Mouse (Mus musculus) myocyte (in vitro differentiated cells): ENCODE measurements at regions not wholly inside any gene's neighbourhood (a gene's known extent, or its start where the extent isn't known, plus 50 kb on each side); places are given as distances from the start of the nearest gene placed in this dataset.

Source experiments
- H3K27me3 ChIP-seq: one replicate; pipeline ENCODE4 v1.6.1; 2011; ENCODE audit not compliant: control insufficient read depth, insufficient read depth, insufficient read length
- H3K36me3 ChIP-seq: one replicate; pipeline ENCODE4 v1.6.1; 2011; ENCODE audit not compliant: control insufficient read depth, insufficient read depth
- H3K4me2 ChIP-seq: one replicate; pipeline ENCODE4 v1.6.1; 2011; ENCODE audit warnings: low read depth, control low read depth
- H3K4me3 ChIP-seq: one replicate; pipeline ENCODE4 v1.5.1; 2011; ENCODE audit warnings: mild to moderate bottlenecking, control low read depth, moderate library complexity
- H3K79me2 ChIP-seq: one replicate; pipeline ENCODE4 v1.6.1; 2011; ENCODE audit not compliant: control insufficient read depth, insufficient read depth
- H3ac ChIP-seq: one replicate; pipeline ENCODE4 v1.6.1; 2011; ENCODE audit not compliant: control insufficient read depth, insufficient read length
- CEBPB ChIP-seq: IDR thresholded peaks from 2 replicates; pipeline ENCODE4 v1.6.1; 2011; ENCODE audit warnings: mild to moderate bottlenecking, moderate library complexity; ENCODE audit not compliant: poor library complexity, insufficient read depth, severe bottlenecking
- E2F4 ChIP-seq: IDR thresholded peaks from one replicate; pipeline ENCODE4 v1.6.1; 2011; ENCODE audit warnings: mild to moderate bottlenecking, control low read depth, moderate library complexity; ENCODE audit not compliant: insufficient read depth
- MAX ChIP-seq: IDR thresholded peaks from one replicate; pipeline ENCODE4 v1.6.1; 2011; ENCODE audit warnings: low read depth, mild to moderate bottlenecking, control low read depth
- MYOD1 ChIP-seq, 3 experiments: IDR thresholded peaks; one replicate each; pipeline ENCODE4 v1.6.1; 2011; ENCODE audit warnings: control low read depth in 2 of 3, low read depth in 2 of 3, mild to moderate bottlenecking in 2 of 3, moderate library complexity in 1 of 3; ENCODE audit not compliant: insufficient read length in 2 of 3, control insufficient read depth in 1 of 3
- MYOG ChIP-seq, 3 experiments: IDR thresholded peaks; one replicate each; pipeline ENCODE4 v1.6.1; 2011; ENCODE audit warnings: control low read depth in 2 of 3, low read depth in 2 of 3, mild to moderate bottlenecking in 2 of 3; ENCODE audit not compliant: insufficient read length in 2 of 3, control insufficient read depth in 1 of 3, insufficient read depth in 1 of 3
- POLR2A ChIP-seq: IDR thresholded peaks from one replicate; pipeline ENCODE4 v1.6.1; 2011; ENCODE audit warnings: low read depth, mild to moderate bottlenecking, control low read depth, moderate library complexity; ENCODE audit not compliant: insufficient read length
- POLR2AphosphoS2 ChIP-seq: IDR thresholded peaks from one replicate; pipeline ENCODE4 v1.6.1; 2011; ENCODE audit warnings: low read depth, control low read depth; ENCODE audit not compliant: insufficient read length
- REST ChIP-seq: IDR thresholded peaks from one replicate; pipeline ENCODE4 v1.6.1; 2011; ENCODE audit warnings: mild to moderate bottlenecking, control low read depth, moderate library complexity; ENCODE audit not compliant: insufficient read depth, insufficient read length
- SRF ChIP-seq: IDR thresholded peaks from one replicate; pipeline ENCODE4 v1.6.1; 2011; ENCODE audit warnings: low read depth; ENCODE audit not compliant: control insufficient read depth, insufficient read length
- TCF12 ChIP-seq: IDR thresholded peaks from one replicate; pipeline ENCODE4 v1.6.1; 2011; ENCODE audit warnings: mild to moderate bottlenecking, control low read depth; ENCODE audit not compliant: poor library complexity, insufficient read depth, severe bottlenecking
- TCF3 ChIP-seq: IDR thresholded peaks from one replicate; pipeline ENCODE4 v1.6.1; 2011; ENCODE audit warnings: low read depth, control low read depth; ENCODE audit not compliant: insufficient read length
- USF1 ChIP-seq: IDR thresholded peaks from one replicate; pipeline ENCODE4 v1.6.1; 2011; ENCODE audit warnings: low read depth, mild to moderate bottlenecking, control low read depth, moderate library complexity

GRCm38 (mm10) chr3:143988037-143988436 lies 217.0 kb downstream of the Lmo4 start:
- Histone ChIP-seq H3K27me3 (no peaks in the 10 kb centered on the region), H3K4me3 (no peak overlapping the region), H3K36me3 (no peaks in the 10 kb centered on the region), H3K79me2 (no peaks in the 10 kb centered on the region), H3ac (no peak overlapping the region), H3K4me2 (no peak overlapping the region)
- TF ChIP-seq TCF12 (no peak), SRF (no peak), MYOG (IDR thresholded peaks at IDR 0.05; ENCODE audit: control insufficient read depth in 1 of 3, insufficient read depth in 1 of 3, insufficient read length in 2 of 3, low read depth in 2 of 3) (no peak), CEBPB (no peak), POLR2AphosphoS2 (no peak), POLR2A (no peak), USF1 (no peak), E2F4 (no peak), MYOD1 (IDR thresholded peaks at IDR 0.05; ENCODE audit: control insufficient read depth in 1 of 3, insufficient read length in 2 of 3, low read depth in 2 of 3) (no peak), REST (no peak), TCF3 (no peak), MAX (no peak)

- H3K79me2 ChIP-seq = no peaks in the 10 kb centered on the region
- no peaks in the 10 kb centered on the region for H3K36me3 ChIP-seq
- no peak overlapping the region for H3ac ChIP-seq
- no peaks in the 10 kb centered on the region for H3K27me3 ChIP-seq
- TF ChIP-seq CEBPB (no peak), POLR2A (no peak), MYOG (IDR thresholded peaks at IDR 0.05; ENCODE audit: control insufficient read depth in 1 of 3, insufficient read depth in 1 of 3, insufficient read length in 2 of 3, low read depth in 2 of 3) (no peak), REST (no peak), E2F4 (no peak), POLR2AphosphoS2 (no peak), TCF3 (no peak), MYOD1 (IDR thresholded peaks at IDR 0.05; ENCODE audit: control insufficient read depth in 1 of 3, insufficient read length in 2 of 3, low read depth in 2 of 3) (no peak), SRF (no peak), MAX (no peak), TCF12 (no peak), USF1 (no peak)
- H3K4me2 ChIP-seq = no peak overlapping the region
- H3K4me3 ChIP-seq = no peak overlapping the region
These were observed 218.2 kb downstream of the Lmo4 start for GRCm38 (mm10) chr3:143986798-143987197.

GRCm38 (mm10) chr3:143986200-143986506 lies 218.9 kb downstream of the Lmo4 start:
- Histone ChIP-seq H3K27me3 (no peaks in the 10 kb centered on the region), H3K4me3 (no peak overlapping the region), H3K4me2 (no peak overlapping the region), H3K79me2 (no peaks in the 10 kb centered on the region), H3K36me3 (no peaks in the 10 kb centered on the region), H3ac (no peak overlapping the region)
- TF ChIP-seq POLR2A (no peak), CEBPB (no peak), POLR2AphosphoS2 (no peak), E2F4 (no peak), TCF12 (no peak), REST (no peak), SRF (no peak), MYOG (IDR thresholded peaks at IDR 0.05; ENCODE audit: control insufficient read depth in 1 of 3, insufficient read depth in 1 of 3, insufficient read length in 2 of 3, low read depth in 2 of 3) (no peak), TCF3 (no peak), USF1 (no peak), MAX (no peak), MYOD1 (IDR thresholded peaks at IDR 0.05; ENCODE audit: control insufficient read depth in 1 of 3, insufficient read length in 2 of 3, low read depth in 2 of 3) (no peak)

GRCm38 (mm10) chr3:143985349-143986199 lies 219.4 kb downstream of the Lmo4 start:
- no peak overlapping the region for H3K4me3 ChIP-seq
- H3K4me2 ChIP-seq = no peak overlapping the region
- H3ac ChIP-seq = no peak overlapping the region
- no peaks in the 10 kb centered on the region for H3K79me2 ChIP-seq
- no peaks in the 10 kb centered on the region for H3K36me3 ChIP-seq
- TF ChIP-seq POLR2AphosphoS2 (no peak), POLR2A (no peak), TCF3 (no peak), SRF (no peak), MYOD1 (IDR thresholded peaks at IDR 0.05; ENCODE audit: control insufficient read depth in 1 of 3, insufficient read length in 2 of 3, low read depth in 2 of 3) (no peak), E2F4 (no peak), TCF12 (no peak), MYOG (IDR thresholded peaks at IDR 0.05; ENCODE audit: control insufficient read depth in 1 of 3, insufficient read depth in 1 of 3, insufficient read length in 2 of 3, low read depth in 2 of 3) (no peak), REST (no peak), MAX (no peak), USF1 (no peak), CEBPB (no peak)
- no peaks in the 10 kb centered on the region for H3K27me3 ChIP-seq
